ENCODE assay signal across 8 mouse cellular contexts in the genomic region with DNA sequence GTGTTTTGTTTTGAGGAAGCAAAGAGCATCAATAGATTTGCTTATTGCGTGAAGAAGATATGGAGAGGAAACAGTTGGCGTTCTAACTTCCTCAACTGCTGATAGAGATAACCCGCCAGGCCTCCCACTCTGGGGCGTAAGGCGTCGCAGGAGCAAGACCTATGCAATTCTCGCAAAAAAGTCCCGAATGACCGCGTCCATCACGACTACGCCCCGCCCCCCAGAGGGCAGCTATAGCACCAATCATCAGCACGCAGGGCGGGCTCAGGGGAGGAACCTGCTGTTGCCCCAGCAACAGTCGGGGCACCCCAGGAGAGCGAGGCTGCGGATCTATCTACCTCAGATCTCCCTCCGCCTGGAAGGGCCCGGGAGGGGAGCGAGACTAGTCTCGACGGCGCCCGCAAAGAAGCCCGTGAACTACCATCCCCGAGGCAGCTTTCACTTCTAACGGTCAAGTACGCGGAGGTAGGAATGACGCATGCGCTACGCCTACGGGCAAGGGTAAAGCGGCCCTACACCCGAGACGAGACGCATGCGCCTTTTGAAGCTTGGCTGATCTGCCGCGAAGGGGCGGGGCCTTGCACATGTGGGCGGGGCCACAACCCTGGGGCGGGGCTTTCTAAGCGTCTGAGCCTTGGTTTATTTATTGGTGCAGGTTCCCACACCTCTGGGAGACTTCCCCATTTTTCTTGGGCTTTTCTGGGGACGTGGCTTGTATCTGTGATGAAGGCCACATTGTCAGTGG. TPM values are rescaled to one million over a fixed set of nuclear protein-coding genes. Genes with fewer than 3 reads are reported as not detected.
DNase-seq lines count a peak whose midpoint lies in the region; ATAC-seq and TF ChIP-seq lines count a peak whose summit lies in the region.

B9d2 (plus strand) TSS at position 267 of the 745 bp plus-strand sequence.

- 0 out of 2 replicates have a peak within 1 kb of the TSS, but pooled peaks have one; percentile 39 for H3K9ac ChIP-seq in lung, postnatal 0 days (replicated peaks; ENCODE audit: low read depth)

- peaks cover 47% of the 10 kb centered on the region for H3K27me3 ChIP-seq in hindbrain, embryonic 10.5 days (ENCODE audit: insufficient read depth, poor library complexity, severe bottlenecking)
- H3K27me3 ChIP-seq in lung, postnatal 0 days (replicated peaks; ENCODE audit: insufficient read depth, low read length): no peaks in the 10 kb centered on the region

- H3K4me1 ChIP-seq in hindbrain, embryonic 10.5 days (replicated peaks): peaks cover 29% of the 10 kb centered on the region
- H3K4me1 ChIP-seq in lung, postnatal 0 days (ENCODE audit: insufficient read depth, low read depth, low read length): peaks cover 21% of the 10 kb centered on the region

- no peak for TF ChIP-seq EP300 in lung, postnatal 0 days (IDR thresholded peaks at IDR 0.05)

- TF ChIP-seq CTCF in lung, postnatal 0 days (IDR thresholded peaks at IDR 0.05): peak; percentile 16

- peak within 1 kb of the TSS; percentile 67 for H3K4me3 ChIP-seq in hindbrain, embryonic 10.5 days
- peak within 1 kb of the TSS; percentile 63 for H3K4me3 ChIP-seq in lung, postnatal 0 days (ENCODE audit: low read depth, low read length)

- DNase-seq in MEL-GATA-1-ER (ENCODE audit: extremely low read depth, low read depth): peak; percentile 99
- peak; percentile 93 for DNase-seq in cerebellum, adult 8-10 months
- peak; percentile 95 for DNase-seq in hindbrain, embryonic 10.5 days (ENCODE audit: low spot score)
- peak; percentile 95 for DNase-seq in layer of hippocampus, adult 9-11 months
- peak; percentile 98 for DNase-seq in lung, postnatal 0 days (ENCODE audit: low spot score)
- DNase-seq in ovary, postnatal 14 days (ENCODE audit: low spot score): peak; percentile 96
- peak; percentile 98 for DNase-seq in thymus, postnatal 14 days

- ATAC-seq in frontal cortex, adult (ENCODE audit: low TSS enrichment): peak; percentile 94
- peak; percentile 97 for ATAC-seq in lung, postnatal 0 days

- WGBS in hindbrain, embryonic 10.5 days: under 1% methylated on average over 46 of the region's 46 CpGs
- WGBS in lung, postnatal 0 days: under 1% methylated on average over 46 of the region's 46 CpGs

- H3K27ac ChIP-seq in hindbrain, embryonic 10.5 days: peak within 1 kb of the TSS; percentile 96
- H3K27ac ChIP-seq in lung, postnatal 0 days (ENCODE audit: low read length): peak within 1 kb of the TSS; percentile 92

- peaks cover 17% of the 10 kb centered on the region; the same call in 1 of the 2 replicates for H3K36me3 ChIP-seq in hindbrain, embryonic 10.5 days
- no peaks in the 10 kb centered on the region for H3K36me3 ChIP-seq in lung, postnatal 0 days (ENCODE audit: insufficient read depth, low read length)

- no peaks in the 10 kb centered on the region for H3K9me3 ChIP-seq in hindbrain, embryonic 10.5 days
- no peaks in the 10 kb centered on the region for H3K9me3 ChIP-seq in lung, postnatal 0 days (ENCODE audit: low read length)

- peak within 1 kb of the TSS; percentile 27 for H3K4me2 ChIP-seq in lung, postnatal 0 days (replicated peaks; ENCODE audit: low read depth, low read length)

RNA-seq across cellular contexts. Expression of gene B9d2, which starts in this region (rescaled TPM):
- polyA plus RNA-seq in hindbrain, embryonic 10.5 days (2016; fragmentation: Nextera tagmentation; extraction: Ambion mirVana): 38.3 and 44.6 TPM in 2 replicates
- 28.6 and 28.8 TPM in 2 replicates for polyA plus RNA-seq in lung, postnatal 0 days (2015; fragmentation: Nextera tagmentation; extraction: Ambion mirVana)

Comparison
In these comparisons a context has a peak if more than half of its experiments do, and no peak if none do; other contexts are left out.
1. Peak in every context shown above with its lines: DNase-seq, ATAC-seq, H3K4me3 ChIP-seq and H3K27ac ChIP-seq.